Mouse (Mus musculus) CD4-positive helper T cell, adult 2 months (primary cell): Measurements from ENCODE around the gene Ak4.

Experiments
- DNase-seq: peaks from one replicate; pipeline ENCODE4 v3.0.0-alpha.2; 2012; ENCODE audit warnings: low read depth, missing footprints, low spot score

Ak4 gene

DNA sequence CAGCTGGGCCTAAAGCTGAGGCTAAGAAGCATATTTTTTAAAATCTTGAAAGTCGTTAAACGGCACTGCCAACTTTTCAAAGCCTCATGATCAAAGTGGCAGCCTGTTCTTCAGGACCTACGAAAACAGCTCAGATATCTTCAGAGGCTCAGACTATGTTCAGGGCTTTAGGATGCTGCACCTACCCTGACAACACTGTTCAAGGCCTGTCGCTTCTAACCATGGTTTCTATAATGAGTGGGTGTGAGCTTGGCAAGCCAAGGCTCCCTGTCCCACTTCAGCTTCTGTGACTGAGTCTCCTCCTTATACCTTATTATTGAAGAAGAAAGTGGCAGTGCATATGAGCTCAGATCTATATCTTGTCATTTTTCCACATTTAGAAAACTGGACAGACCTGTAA is 40.3 kb downstream of the Ak4 start:
- DNase-seq, result no peak

DNA sequence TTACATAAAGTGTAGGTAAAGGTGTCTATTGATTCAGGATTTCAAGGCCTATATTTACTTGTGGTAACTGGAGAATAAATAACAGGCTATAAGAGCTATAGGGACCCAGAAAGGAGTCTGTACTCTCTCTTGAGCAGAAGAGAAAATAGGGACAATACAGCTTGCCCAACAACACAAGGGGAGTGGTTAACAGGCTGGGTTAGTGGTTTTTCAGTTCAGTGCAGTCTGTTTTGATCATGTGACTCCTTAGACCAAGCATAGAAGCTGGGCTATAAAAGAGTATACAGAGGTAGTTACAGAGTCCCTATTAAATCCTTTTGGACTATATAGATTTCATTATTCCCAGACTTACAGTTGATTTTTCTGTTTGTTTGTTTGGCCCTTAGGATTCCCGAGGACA is 41.0 kb downstream of the Ak4 start:
- no peak for DNase-seq

DNA sequence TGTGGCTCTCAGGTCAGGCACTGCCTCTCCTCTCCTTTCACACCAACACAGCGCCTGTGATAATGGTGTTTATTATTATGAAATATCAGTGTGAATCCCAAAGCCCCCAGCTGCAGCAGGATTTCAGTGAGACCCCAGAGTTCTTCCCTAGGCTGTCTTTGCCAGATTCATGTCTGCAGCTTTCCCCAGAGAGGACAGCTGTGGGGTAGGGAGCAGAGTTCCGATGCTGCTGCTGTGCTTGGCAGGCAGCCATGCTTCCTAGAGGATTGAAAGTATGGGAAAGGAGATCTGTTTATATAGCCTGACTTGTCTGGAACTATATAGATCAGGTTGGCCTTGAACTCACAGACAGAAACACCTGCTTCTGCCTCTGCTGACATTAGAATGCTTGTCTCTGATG is 43.0 kb downstream of the Ak4 start:
- no peak for DNase-seq

DNA sequence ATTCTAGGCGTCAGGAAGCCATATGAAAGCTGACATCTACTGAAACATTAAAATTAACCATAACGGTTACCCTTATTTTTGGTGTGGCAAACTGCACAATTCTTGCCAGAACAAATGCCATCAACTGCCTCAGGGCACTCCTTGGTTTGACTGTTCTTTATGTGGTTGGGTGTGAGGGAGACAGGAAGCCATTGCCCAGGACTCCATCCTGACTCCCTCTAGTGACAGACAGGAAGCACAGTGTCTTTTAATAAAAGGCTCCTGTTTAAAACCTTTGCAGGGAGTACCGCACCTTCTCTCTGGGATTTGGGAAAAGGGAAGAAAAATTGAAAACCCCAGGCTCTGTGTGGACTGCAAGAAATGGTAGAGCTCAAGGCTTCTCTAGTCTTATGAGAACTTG is 47.2 kb downstream of the Ak4 start:
- DNase-seq, result no peak

DNA sequence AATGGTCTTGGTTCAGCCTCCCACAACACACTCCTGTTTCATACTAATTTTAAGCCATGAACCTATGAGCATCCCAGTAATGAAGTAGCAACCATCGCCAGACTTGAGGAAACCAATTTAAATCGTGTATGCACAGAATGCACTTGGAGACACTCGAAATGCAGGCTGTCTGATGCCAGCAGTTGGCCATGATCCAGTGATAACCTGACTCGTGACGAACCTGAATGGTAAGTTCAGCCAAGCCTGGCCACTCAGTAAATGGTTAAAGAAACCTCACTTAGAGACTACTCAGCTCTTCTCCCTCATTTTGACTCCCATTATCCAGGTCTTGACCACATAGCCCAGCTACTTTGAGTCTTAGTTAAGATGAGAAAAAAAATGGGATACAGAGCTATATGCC is 50.2 kb downstream of the Ak4 start:
- no peak for DNase-seq

DNA sequence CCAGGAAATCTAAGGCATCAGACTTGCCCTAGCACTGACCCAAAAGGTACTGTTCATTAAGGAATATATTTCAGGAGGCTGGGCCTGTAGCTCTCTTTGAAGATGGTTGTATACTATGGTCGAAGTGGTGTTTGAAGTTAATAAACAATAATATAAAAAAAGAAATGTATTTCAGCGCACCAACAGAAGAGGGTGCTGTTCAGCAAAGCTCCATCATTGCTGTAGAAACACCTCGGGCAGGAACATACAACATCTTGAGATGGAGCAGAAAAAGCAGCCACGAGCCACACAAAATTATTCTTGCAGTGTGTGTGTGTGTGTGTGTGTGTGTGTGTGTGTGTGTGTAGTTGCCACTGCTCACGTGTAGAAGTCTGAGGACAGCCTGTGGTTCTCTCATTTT is 51.5 kb downstream of the Ak4 start:
- peak; percentile 39 for DNase-seq

DNA sequence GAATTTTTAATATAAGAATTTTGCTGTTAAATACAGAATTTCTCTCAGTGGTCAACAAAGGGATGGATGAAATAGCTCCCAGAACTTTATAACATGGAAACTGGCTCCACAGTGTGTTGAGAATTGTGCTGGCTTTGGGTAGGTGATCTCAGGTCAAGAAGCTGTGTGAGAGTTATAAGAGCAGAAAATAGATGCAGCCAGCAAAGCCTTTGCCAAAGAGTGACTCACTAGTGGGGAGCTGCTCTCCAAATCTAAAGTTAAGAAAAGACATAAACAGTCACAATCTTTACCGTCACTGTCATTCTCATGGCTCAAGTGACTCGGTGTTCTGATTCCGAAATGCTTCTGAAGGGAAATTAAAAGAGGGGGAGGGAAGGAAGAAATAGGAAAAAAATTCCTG is 53.7 kb downstream of the Ak4 start:
- DNase-seq, result no peak

DNA sequence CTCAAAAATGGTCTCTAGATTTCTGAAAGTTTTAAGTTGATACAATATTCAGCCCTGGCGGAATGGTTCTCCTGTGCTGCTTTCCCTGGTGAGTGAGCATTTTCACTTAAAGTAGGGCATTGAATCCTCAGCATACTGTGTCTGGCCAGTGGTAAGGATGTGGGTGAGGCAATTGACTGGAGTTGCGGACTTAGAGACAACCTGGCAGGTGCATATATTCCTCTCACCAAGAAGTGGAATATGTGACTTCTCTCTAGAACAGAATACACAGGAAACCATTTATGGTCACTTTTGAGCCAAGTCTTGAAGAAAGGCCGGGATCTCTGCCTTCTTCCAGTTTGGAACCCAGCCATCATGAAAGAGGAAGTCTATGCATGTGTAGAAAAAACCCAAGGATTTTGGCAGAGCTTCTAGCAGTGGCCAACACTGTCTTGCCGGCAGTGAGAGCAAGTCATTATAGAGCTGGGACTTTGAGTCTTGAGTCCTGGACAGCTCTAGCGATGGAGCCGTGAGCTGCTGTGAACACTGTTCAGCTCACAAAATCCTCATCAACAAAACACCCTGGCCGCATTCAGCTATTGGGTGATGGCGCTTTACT is 71.3 kb downstream of the Ak4 start:
- DNase-seq, result no peak

DNA sequence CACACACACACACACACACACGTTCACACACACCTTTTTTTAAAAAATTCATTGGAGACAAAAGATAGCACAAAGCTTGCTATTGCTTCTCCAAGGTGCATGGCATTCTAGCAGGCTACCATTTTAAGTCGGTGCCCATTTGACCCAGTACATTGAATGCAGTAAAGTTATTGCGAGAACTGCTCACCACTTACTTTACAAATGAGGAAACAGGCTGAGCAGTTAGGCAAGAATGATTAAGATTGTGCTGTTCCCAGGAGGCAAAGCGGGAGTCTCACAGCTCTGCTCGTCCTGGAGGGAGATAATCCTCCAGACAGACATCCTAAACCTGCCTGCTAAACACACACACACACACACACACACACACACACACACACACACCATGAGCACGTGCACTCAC is 72.6 kb downstream of the Ak4 start:
- no peak for DNase-seq

DNA sequence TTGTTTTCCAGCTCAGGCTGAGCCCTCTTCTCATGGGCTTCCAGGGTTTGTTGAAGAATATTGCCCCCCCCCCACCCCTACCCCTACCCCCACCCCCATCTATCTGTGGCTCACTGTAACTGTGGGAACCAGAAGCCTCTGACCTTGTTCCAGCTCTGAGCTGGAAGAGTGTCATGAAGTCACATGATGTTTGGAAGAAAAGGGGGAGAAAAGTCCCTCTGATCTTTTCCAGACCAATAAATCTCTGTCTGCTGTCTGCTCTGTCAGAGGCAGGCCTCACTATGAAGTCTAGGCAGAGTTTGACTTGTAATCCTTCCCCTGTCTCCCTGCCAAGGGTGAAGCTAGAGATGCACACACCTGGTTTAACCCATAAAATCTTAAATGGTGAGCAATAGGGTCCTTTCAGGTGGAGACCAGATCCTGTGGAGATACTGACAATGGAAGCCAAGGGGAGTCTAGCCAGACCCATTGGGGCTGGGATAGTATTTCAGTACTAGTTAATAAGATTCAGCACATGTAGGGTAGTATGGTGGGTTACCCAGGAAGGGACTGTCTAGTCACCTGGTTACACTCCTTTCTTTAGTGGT is 74.6 kb downstream of the Ak4 start:
- DNase-seq, result no peak

DNA sequence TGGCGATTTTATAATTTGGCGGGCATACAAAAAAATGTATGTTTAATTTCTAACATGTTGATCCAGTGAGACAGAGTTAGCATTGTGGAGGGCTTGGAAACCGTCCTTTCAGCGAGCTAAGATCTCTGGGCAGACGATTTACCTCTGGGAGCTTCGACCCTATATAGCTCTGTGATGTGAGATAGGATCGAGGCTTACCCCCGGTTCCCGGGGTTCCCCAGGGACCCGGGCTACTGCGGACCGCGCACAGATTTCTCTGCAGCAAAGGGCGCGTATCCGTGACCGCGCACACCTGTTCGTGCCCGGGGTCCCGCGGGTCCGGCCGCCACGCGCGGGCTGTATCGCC is 77.1 kb downstream of the Ak4 start:
- no peak for DNase-seq

DNA sequence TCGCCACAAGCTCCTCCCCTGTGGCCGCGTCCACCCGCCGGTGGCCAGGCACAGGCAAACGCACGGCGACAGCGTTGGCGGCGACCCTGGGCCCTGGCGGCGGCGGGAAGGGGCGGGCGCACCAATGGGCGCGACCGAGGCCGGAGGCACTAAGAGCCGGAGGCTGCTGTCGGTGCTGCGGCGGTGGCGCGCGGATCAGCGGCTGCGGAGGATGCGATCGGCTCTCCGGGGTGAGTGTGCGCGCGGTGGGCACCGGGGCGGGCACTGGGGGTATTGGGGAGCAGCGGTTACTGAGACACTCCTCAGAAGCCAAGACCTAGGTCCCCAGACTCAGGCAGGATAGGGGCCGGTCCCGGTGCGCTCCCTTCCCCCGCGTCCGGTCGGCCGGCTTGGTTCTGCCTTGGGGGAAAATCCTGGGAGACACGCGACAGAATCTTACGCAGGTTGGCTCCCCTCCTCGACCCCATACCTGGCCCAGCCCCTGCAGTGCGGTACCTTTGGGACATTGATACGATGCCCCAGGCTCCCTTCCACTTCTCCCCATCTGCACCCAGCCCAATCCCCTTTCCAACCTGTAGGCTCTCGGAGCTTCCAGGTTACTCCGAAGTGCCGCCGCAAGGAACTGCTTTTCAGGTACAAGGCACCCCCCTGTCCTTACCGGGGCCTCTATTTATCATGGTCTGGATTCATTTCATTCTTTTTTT is 77.6 kb downstream of the Ak4 start, which contains the start of gene Dnajc6:
Gene Dnajc6, plus strand, starts transcription at position 115 of the 704 bp plus-strand sequence.
- peak; percentile 25 for DNase-seq

DNA sequence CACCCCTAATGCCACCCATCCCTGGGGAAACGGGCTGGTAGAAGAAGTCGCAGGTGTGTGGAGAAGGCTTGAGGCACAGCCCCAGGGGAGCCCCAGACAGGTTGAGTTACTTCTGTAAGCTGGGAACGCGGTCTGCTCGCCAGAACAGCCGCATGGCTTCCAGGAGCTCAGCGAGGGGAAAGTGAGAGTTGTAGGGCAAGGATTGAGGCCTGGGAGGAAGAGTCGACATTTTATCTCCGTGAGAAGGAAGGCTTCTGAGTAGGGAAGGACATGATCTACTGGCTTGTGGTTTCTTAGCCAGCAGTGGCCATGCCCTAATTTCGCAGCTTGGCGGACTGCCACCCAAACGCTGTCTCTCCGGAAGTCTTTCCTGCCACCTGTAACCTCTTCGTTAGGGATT is 78.3 kb downstream of the Ak4 start:
- no peak for DNase-seq

DNA sequence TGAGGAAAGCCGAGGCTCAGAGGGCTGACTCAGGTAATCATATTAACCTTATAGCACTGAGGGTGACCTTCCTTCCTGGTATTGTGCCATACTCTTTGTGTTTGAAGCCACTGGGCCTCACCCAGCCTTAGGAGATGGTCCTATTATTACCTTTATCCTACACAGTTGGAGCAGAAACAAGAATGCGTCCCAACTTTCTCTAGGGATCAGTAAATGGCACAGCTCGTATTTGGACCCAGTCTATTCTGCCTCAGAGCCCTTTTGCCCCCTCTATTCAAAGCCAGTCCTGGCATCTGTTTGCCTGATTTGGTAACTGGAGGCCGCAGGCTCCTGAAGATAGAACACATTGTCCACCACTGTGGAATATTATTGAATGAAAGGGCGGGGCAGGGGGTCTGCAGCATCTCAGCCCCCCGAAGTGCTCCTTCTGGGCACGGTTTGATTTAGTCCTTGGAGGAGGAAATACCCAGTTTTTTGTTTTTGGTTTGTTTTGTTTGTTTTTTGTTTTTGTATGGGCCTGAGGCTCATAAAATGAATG is 85.5 kb downstream of the Ak4 start:
- DNase-seq, result no peak

DNA sequence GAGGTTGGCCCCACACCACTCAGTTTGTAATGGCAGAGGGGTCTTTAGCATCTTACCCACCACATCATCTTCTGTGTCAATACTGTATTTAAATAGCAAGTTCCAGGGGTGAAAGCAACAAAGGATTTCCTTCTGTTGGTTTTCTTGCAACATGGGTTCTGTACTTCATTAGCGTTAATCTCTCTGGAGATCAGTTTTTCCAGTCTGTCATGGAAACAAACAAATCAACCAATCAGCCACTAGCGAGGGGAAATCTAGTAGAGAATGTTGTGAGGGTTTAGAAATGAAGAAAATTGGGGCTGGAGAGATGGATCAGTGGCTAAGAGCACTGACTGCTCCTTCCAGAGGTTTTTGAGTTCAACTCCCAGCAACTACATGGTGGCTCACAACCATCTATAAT is 86.9 kb downstream of the Ak4 start:
- DNase-seq, result no peak

DNA sequence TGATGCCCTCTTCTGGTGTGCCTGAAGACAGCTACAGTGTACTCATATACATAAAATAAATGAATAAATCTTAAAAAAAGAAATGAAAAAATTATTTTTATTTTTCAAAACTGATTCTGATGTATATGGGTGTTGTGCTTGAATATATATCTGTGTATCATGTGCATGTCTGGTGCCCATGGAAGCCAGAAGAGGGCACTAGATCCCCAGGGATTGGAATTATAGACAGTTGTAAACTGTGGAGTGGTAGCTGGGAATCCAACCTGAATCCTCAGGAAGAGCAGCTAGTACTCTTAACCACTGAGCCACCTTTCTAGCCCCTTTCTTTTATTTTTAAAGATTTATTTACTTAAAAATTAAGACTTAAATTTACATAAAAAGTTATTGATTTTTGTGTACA is 87.3 kb downstream of the Ak4 start:
- DNase-seq, result no peak

DNA sequence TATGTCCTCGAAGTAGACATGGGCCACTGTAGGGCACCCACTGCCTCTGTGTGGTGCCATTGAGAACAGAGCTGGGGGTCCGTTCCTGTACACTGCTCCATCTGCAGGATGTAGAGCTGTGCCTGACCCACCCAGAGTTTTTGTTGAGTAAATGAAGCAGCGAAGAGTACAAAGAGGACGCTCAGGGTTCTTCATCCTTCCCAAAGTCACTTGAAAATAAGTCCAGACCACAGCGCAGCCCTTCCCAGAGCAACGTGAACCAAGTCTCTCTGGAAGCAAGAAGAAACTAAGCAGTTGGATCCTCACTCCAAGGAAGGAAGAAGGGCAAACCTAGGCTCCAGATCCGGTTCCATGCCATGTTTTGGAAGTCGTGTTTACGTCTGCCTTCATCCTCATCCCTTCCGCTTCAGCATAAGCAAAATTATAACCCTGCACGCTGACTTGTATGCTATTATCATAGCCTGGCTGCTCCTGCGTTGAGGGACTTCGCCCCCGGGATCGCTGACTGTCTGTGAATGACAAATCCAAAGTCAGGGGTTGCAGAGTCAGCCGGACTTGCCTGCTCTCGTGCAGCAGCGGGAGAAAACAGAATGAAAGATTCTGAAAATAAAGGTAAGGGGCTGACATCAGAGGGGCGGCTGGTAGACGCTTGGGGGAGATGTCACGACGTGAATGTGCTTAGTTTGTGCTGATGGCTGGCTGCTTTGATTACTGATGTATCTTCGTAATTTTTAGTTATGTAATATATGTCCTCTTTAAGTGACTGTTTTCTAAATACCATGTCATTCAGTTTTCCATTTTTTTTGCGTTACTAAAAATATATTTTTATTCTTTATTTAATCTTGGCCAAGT is 88.7 kb downstream of the Ak4 start:
- DNase-seq, result peak; percentile 48

DNA sequence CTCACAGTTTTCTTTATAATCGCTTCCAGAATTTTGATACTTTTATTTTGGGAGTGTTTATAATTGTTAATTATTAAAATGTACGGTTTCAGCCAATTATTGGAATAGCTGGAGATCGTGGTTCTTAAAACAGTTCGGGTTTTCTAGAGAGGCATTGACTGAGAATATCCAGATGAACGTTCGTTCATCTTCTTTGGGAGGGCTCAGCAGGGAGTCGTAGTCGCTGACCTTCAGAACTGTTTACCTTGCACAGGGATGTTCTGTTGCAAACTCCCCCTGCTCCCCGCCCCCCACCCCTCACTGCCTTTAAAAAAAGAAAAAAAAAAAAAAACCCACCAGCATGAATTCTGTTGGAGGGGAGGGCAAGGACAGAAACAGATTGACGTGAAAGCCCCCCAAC is 89.4 kb downstream of the Ak4 start:
- no peak for DNase-seq

DNA sequence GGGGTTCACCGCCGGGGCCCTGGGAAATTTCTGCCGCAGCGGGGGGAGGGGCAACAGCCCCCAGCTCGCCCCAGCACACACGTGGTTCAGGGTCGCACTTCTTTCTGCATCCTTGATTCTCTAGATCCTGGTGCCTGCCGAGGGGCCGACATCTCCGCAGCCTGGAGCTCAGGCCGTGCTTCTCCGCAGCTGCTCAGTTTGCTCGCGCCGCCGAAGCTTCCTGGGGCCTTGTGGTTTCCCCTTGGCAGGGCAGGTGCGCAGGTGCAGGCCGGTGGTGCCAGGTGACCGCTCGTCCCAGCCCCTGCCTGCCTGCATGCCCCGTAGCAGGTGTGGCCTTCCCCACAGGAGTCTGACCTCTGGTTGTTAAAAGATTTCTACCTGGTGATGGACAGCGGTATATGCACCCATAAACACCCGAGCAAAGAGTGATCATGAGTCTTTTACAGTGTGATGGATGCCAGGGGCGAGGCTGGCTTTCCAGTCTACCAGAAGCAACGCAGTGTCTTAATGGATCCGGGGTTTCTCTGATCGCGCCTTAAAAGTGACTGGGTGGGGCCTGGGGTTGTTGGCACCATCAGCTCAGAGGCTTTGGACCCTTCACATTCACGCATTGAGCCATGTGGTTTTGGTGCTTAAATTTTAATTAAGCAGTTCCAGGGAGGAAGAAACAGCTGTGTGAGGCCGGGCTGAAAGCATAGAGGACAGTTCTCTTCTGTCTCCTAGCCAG is 89.9 kb downstream of the Ak4 start:
- peak; percentile 40 for DNase-seq

DNA sequence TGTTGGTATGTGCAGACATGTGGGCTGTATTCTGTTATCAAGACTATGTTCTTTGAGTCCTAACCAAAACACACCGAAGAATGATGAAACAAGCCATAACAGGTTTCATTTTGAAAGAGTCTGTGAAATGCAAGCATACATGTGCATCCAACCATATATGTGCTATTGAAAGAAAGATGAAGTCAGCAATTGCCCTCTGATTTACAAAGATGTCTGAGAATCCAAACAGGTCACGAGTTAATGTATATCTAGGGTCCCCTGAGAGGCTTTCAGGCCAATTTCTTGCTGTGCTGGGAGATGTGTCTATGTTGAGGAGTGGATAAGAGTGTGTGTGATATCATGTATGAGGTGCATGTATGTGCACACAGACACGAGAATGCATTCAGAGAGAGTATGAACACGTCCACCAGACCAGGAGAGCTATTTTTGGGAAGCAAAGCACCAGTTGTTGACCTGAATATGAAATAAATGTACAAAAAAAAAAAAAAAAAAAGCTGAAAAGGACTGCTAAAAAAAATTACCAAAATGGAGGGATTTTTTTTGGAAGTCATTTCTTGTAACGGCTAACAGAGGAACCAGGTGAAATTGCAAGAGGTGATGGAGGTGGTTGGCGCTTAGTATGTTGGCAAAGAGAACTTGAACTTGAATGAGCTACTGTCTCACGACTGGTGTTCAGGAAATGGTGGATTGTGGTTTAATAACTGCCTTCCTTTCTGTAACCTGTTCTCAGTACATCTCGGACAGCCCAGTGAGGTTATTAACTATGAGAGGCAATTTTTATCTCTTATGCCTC is 91.2 kb downstream of the Ak4 start:
- DNase-seq, result no peak

DNA sequence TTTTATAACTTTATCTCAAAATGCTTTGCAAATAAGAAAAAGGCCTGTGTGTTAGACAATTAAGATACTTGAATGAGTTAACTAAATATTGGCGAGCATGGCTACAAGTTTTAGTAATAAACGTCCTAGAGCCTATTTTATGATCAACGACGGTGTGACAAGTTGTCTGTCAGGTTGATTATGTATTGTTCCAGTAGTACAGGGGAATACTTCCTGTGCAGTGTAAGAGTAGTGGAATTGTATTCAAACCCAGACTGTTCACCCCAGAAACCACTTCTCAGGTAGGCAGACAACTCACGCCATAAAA is 91.8 kb downstream of the Ak4 start:
- no peak for DNase-seq
